Mouse (Mus musculus) natural killer cell, adult 2 months (primary cell): ENCODE data around the gene Celf1.
A peak's percentile ranks its signal among the peaks of the same experiment; 100 is the strongest.
"Not testable (repeated sequence)": the region's sequence is repeated elsewhere in the genome, so short reads cannot be mapped to it uniquely, and the experiment has no call there.

Source experiments
- DNase-seq, 2 experiments: peaks; one replicate each; pipeline ENCODE4 v3.0.0; 2022; ENCODE audit warnings: low spot score in 2 of 2

Celf1 gene

GRCm38 (mm10) chr2:91022266-91022665 lies 82.1 kb downstream of the Celf1 start:
- DNase-seq, result not testable (repeated sequence)

- no peak for DNase-seq
These were observed 82.9 kb downstream of the Celf1 start for GRCm38 (mm10) chr2:91023131-91023530.

GRCm38 (mm10) chr2:91023956-91024355 lies 83.8 kb downstream of the Celf1 start:
- no peak for DNase-seq

GRCm38 (mm10) chr2:91025081-91025516 lies 84.9 kb downstream of the Celf1 start:
- DNase-seq, result no peak

- DNase-seq, result no peak
These were observed 86.3 kb downstream of the Celf1 start for GRCm38 (mm10) chr2:91026491-91026890.

GRCm38 (mm10) chr2:91027391-91028214 lies 87.4 kb downstream of the Celf1 start:
- no peak for DNase-seq

- no peak for DNase-seq
These were observed 91.0 kb downstream of the Celf1 start for GRCm38 (mm10) chr2:91031216-91031615.

- no peak for DNase-seq
These were observed 92.8 kb downstream of the Celf1 start for GRCm38 (mm10) chr2:91033000-91033399.

GRCm38 (mm10) chr2:91035385-91035784 lies 95.2 kb downstream of the Celf1 start, which contains the start of gene Rapsn:
Gene Rapsn (plus strand): TSS chr2:91035620.
- DNase-seq, result no peak

GRCm38 (mm10) chr2:91041786-91042185 lies 101.6 kb downstream of the Celf1 start:
- no peak for DNase-seq

- peak; percentile 67 to 75 for DNase-seq
These were observed 102.6 kb downstream of the Celf1 start for GRCm38 (mm10) chr2:91042651-91043398.

- DNase-seq, result no peak
These were observed 104.5 kb downstream of the Celf1 start for GRCm38 (mm10) chr2:91044727-91045126.

GRCm38 (mm10) chr2:91045805-91046204 lies 105.6 kb downstream of the Celf1 start:
- DNase-seq, result not testable (repeated sequence)

- no peak for DNase-seq
These were observed 107.2 kb downstream of the Celf1 start for GRCm38 (mm10) chr2:91047359-91047758.

GRCm38 (mm10) chr2:91051917-91052316 lies 111.7 kb downstream of the Celf1 start:
- no peak for DNase-seq

- peak in 1 of 2 experiments; percentile 28 for DNase-seq
These were observed 112.6 kb downstream of the Celf1 start for GRCm38 (mm10) chr2:91052752-91053151.

- no peak for DNase-seq
These were observed 113.2 kb downstream of the Celf1 start for GRCm38 (mm10) chr2:91053181-91053933.

GRCm38 (mm10) chr2:91053934-91054382 lies 113.8 kb downstream of the Celf1 start, which contains the start of gene Psmc3:
Gene Psmc3 (plus strand): TSS chr2:91054009.
- peak; percentile 88 to 91 for DNase-seq

- no peak for DNase-seq
These were observed 118.3 kb downstream of the Celf1 start for GRCm38 (mm10) chr2:91058435-91058834.

- DNase-seq, result no peak
These were observed 119.2 kb downstream of the Celf1 start for GRCm38 (mm10) chr2:91059376-91059775.

GRCm38 (mm10) chr2:91060544-91061355 lies 120.6 kb downstream of the Celf1 start:
- DNase-seq, result no peak
